Mouse (Mus musculus) hindbrain, postnatal 0 days (tissue): ENCODE measurements at regions not wholly inside any gene's neighbourhood (a gene's known extent, or its start where the extent isn't known, plus 50 kb on each side); places are given as distances from the start of the nearest gene placed in this dataset.

Experiments used
- ATAC-seq: fragments of 200-750 bp; cut with Nextera tagmentation; 2 replicates; pipeline ENCODE4 v1.8.0; 2017; ENCODE audit warnings: mild to moderate bottlenecking, moderate TSS enrichment, moderate library complexity
- DNase-seq: peaks from one replicate; pipeline ENCODE4 v3.0.0-alpha.2; 2015; ENCODE audit warnings: low spot score
- H3K27ac ChIP-seq: fragments of 300-500 bp; sonication (generic); 2 replicates; pipeline ENCODE4 v1.5.1; 2014; ENCODE audit warnings: mild to moderate bottlenecking
- H3K27me3 ChIP-seq: fragments of 300-500 bp; sonication (generic); 2 replicates; pipeline ENCODE4 v1.6.1; 2014; ENCODE audit warnings: low read length, mixed read lengths; ENCODE audit not compliant: insufficient read depth
- H3K36me3 ChIP-seq: fragments of 300-500 bp; sonication (generic); 2 replicates; pipeline ENCODE4 v1.6.1; 2014; ENCODE audit warnings: low read length, mixed read lengths; ENCODE audit not compliant: insufficient read depth
- H3K4me1 ChIP-seq: fragments of 300-500 bp; sonication (generic); 2 replicates; pipeline ENCODE4 v1.6.1; 2014; ENCODE audit warnings: antibody characterized with exemption, low read length, mixed read lengths; ENCODE audit not compliant: insufficient read depth
- H3K4me2 ChIP-seq: fragments of 300-500 bp; sonication (generic); 2 replicates; pipeline ENCODE4 v1.6.1; 2014; ENCODE audit warnings: low read depth, mild to moderate bottlenecking, low read length, moderate library complexity, mixed read lengths
- H3K4me3 ChIP-seq: fragments of 300-500 bp; sonication (generic); 2 replicates; pipeline ENCODE4 v1.5.1; 2014; ENCODE audit warnings: low read length
- H3K9ac ChIP-seq: fragments of 300-500 bp; sonication (generic); replicated peaks from 2 replicates; pipeline ENCODE4 v1.6.1; 2014; ENCODE audit warnings: mild to moderate bottlenecking, low read length, moderate library complexity, mixed read lengths
- H3K9me3 ChIP-seq: fragments of 300-500 bp; sonication (generic); 2 replicates; pipeline ENCODE4 v1.6.1; 2016; ENCODE audit warnings: low read length, mixed read lengths
- CTCF ChIP-seq: IDR thresholded peaks from 2 replicates; pipeline ENCODE4 v1.5.1; 2016; ENCODE audit warnings: antibody characterized with exemption, control low read depth, low read depth
- WGBS: fragments of 180-500 bp; shearing (Covaris S2); extraction: QIAGEN DNeasy Blood & Tissue Kit; methylation state at CpG from one replicate; pipeline ENCODE4 v1.1.7; 2014; 5-methylcytosine and 5-hydroxymethylcytosine counted together

GRCm38 (mm10) chr1:12519601-12520000 is 1105.7 kb downstream of the A830018L16Rik start:
- WGBS = 85% methylated on average over 4 of the region's 4 CpGs
- no peak for ATAC-seq

GRCm38 (mm10) chr1:12555859-12556258 is 1142.0 kb downstream of the A830018L16Rik start:
- DNase-seq (no peak), ATAC-seq (no peak)
- WGBS = 74% methylated on average over 4 of the region's 4 CpGs
- Histone ChIP-seq H3K27me3 (no peaks in the 10 kb centered on the region), H3K9me3 (no peaks in the 10 kb centered on the region), H3K4me3 (no peak overlapping the region), H3K4me2 (no peak overlapping the region), H3K27ac (no peak overlapping the region), H3K4me1 (no peaks in the 10 kb centered on the region), H3K36me3 (no peaks in the 10 kb centered on the region), H3K9ac (no peak overlapping the region)
- TF ChIP-seq CTCF = no peak

More at GRCm38 (mm10) chr1:12519601-12520000, 1105.7 kb downstream of the A830018L16Rik start:
- no peak for DNase-seq
- TF ChIP-seq CTCF = no peak
- Histone ChIP-seq H3K27me3 (no peaks in the 10 kb centered on the region), H3K9ac (no peak overlapping the region), H3K4me1 (no peaks in the 10 kb centered on the region), H3K27ac (no peak overlapping the region), H3K36me3 (no peaks in the 10 kb centered on the region), H3K4me3 (no peak overlapping the region), H3K4me2 (no peak overlapping the region), H3K9me3 (no peaks in the 10 kb centered on the region)

GRCm38 (mm10) chr1:12571755-12572358 is 1158.0 kb downstream of the A830018L16Rik start:
- 30% methylated on average over 7 of the region's 7 CpGs for WGBS
- peak; percentile 39 for DNase-seq
- no peak for TF ChIP-seq CTCF
- Histone ChIP-seq H3K4me2 (peak overlapping the region; percentile 16; the same call in 1 of the 2 replicates), H3K27ac (no peak overlapping the region), H3K9me3 (no peaks in the 10 kb centered on the region), H3K4me3 (no peak overlapping the region), H3K9ac (no peak overlapping the region), H3K4me1 (no peaks in the 10 kb centered on the region), H3K36me3 (no peaks in the 10 kb centered on the region), H3K27me3 (no peaks in the 10 kb centered on the region)
- ATAC-seq = peak; percentile 43; the same call in 1 of the 2 replicates

- H3K4me2 ChIP-seq = no peak overlapping the region
- no peak overlapping the region for H3K27ac ChIP-seq
- H3K9me3 ChIP-seq = no peaks in the 10 kb centered on the region
- H3K4me1 ChIP-seq = no peaks in the 10 kb centered on the region
- 83% methylated on average over 4 of the region's 4 CpGs for WGBS
- H3K27me3 ChIP-seq = no peaks in the 10 kb centered on the region
- H3K4me3 ChIP-seq = no peak overlapping the region
- no peaks in the 10 kb centered on the region for H3K36me3 ChIP-seq
- no peak for TF ChIP-seq CTCF
- no peak overlapping the region for H3K9ac ChIP-seq
- no peak for DNase-seq
- no peak for ATAC-seq
These were observed 1158.9 kb downstream of the A830018L16Rik start for GRCm38 (mm10) chr1:12572770-12573169.

- Histone ChIP-seq H3K4me2 (no peak overlapping the region), H3K27ac (no peak overlapping the region), H3K4me3 (no peak overlapping the region), H3K27me3 (no peaks in the 10 kb centered on the region), H3K9ac (no peak overlapping the region), H3K36me3 (no peaks in the 10 kb centered on the region), H3K4me1 (no peaks in the 10 kb centered on the region), H3K9me3 (no peaks in the 10 kb centered on the region)
- TF ChIP-seq CTCF = no peak
- DNase-seq (no peak), ATAC-seq (no peak)
- 80% methylated on average over 5 of the region's 5 CpGs for WGBS
These were observed 1160.4 kb downstream of the A830018L16Rik start for GRCm38 (mm10) chr1:12574274-12574673.

GRCm38 (mm10) chr1:12577027-12577703 is 1163.3 kb downstream of the A830018L16Rik start:
- ATAC-seq (peak; percentile 58; the same call in 1 of the 2 replicates), DNase-seq (peak; percentile 32)
- H3K9me3 ChIP-seq = no peaks in the 10 kb centered on the region
- peak overlapping the region; percentile 40; the same call in 1 of the 2 replicates for H3K4me2 ChIP-seq
- 7% methylated on average over 12 of the region's 13 CpGs for WGBS
- H3K36me3 ChIP-seq = no peaks in the 10 kb centered on the region
- H3K9ac ChIP-seq = 0 out of 2 replicates have a peak overlapping the region, but pooled peaks have one; percentile 21
- no peak for TF ChIP-seq CTCF
- H3K4me1 ChIP-seq = no peaks in the 10 kb centered on the region
- no peaks in the 10 kb centered on the region for H3K27me3 ChIP-seq
- H3K27ac ChIP-seq = peak overlapping the region; percentile 48; the same call in 1 of the 2 replicates
- H3K4me3 ChIP-seq = no peak overlapping the region

GRCm38 (mm10) chr1:12577978-12578377 is 1164.1 kb downstream of the A830018L16Rik start:
- Histone ChIP-seq H3K4me3 (no peak overlapping the region), H3K36me3 (no peaks in the 10 kb centered on the region), H3K27me3 (no peaks in the 10 kb centered on the region), H3K9ac (no peak overlapping the region), H3K9me3 (no peaks in the 10 kb centered on the region), H3K27ac (no peak overlapping the region), H3K4me2 (no peak overlapping the region), H3K4me1 (no peaks in the 10 kb centered on the region)
- WGBS = 76% methylated on average over 1 of the region's 1 CpGs
- no peak for DNase-seq
- no peak for ATAC-seq
- TF ChIP-seq CTCF = no peak
